Mouse (Mus musculus): ENCODE measurements around the gene Ms4a10. TPM values are rescaled to one million over a fixed set of nuclear protein-coding genes. Genes with fewer than 3 reads are reported as not detected.
A peak's percentile ranks its signal among the peaks of the same experiment; 100 is the strongest.

The Ms4a10 gene
- polyA plus RNA-seq, 1 experiment from 2014 or later, result not detected

DNA sequence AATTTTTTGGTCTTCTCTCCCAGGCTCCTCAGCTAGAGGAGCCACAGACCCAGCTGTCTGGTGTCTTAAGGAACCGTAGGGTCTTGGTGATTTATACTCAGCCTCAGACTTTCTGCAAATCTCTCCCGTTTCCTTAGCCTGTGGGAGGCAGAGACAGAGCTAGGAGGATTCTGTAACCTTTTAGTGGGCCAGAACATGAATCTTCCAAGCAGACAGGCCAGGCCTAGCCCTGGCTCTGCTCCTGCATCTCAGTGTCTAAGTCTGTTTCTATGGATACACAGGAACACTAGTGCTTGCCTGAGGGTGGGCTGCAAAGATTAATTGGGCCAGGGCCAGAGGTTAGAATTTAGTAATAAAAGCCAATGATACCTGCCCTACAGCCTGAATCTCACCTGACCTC lies 1.3 kb downstream of the Ms4a10 start:
- Histone ChIP-seq H3K9me3 (ENCODE audit: control insufficient read depth, low read depth, low read length) (peaks cover 5% of the 10 kb centered on the region; the same call in 1 of the 2 replicates), H3K9ac (replicated peaks; ENCODE audit: low read depth, low read length) (no peak overlapping the region), H3K27me3 (ENCODE audit: control insufficient read depth, insufficient read depth, low read length) (no peaks in the 10 kb centered on the region), H3K36me3 (ENCODE audit: control insufficient read depth, insufficient read depth, low read length) (no peaks in the 10 kb centered on the region), H3K27ac (ENCODE audit: low read length) (peak overlapping the region; percentile 78), H3K4me1 (ENCODE audit: control insufficient read depth, insufficient read depth, low read length) (peaks cover 16% of the 10 kb centered on the region), H3K4me3 (ENCODE audit: low read depth, low read length) (no peak overlapping the region), H3K4me2 (replicated peaks; ENCODE audit: low read depth, low read length) (no peak overlapping the region)
- 33% methylated on average over 2 of the region's 2 CpGs for WGBS
- peak; percentile 46; the same call in 1 of the 2 replicates for ATAC-seq (ENCODE audit: insufficient number of reproducible peaks, insufficient read depth, low FRiP score, low read depth)

DNA sequence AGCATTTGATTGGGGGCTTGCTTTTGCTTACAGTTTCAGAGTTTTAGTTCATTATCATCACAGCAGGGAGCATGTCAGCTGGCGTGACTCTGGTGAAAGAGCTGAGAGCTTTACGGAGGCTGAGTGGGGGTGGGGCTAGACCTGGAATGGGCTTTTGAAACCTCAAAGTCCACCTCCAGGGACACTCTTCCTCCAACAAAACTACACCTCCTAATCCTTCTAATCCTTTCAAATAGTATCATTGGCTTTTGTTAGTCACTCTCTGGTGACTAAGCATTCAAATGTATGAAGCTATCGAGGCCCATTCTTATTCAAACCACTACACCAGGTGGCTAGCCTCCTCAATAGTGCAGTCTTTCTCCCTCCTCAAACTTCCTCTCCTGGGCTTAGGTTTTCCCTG lies 1.8 kb downstream of the Ms4a10 start:
- Histone ChIP-seq H3K4me3 (ENCODE audit: low read depth, low read length) (no peak overlapping the region), H3K9me3 (ENCODE audit: control insufficient read depth, low read depth, low read length) (peaks cover 5% of the 10 kb centered on the region; the same call in 1 of the 2 replicates), H3K36me3 (ENCODE audit: control insufficient read depth, insufficient read depth, low read length) (no peaks in the 10 kb centered on the region), H3K4me1 (ENCODE audit: control insufficient read depth, insufficient read depth, low read length) (peaks cover 16% of the 10 kb centered on the region), H3K27me3 (ENCODE audit: control insufficient read depth, insufficient read depth, low read length) (no peaks in the 10 kb centered on the region), H3K9ac (replicated peaks; ENCODE audit: low read depth, low read length) (no peak overlapping the region), H3K4me2 (replicated peaks; ENCODE audit: low read depth, low read length) (no peak overlapping the region), H3K27ac (ENCODE audit: low read length) (peak overlapping the region; percentile 68)
- 63% methylated on average over 3 of the region's 3 CpGs for WGBS
- ATAC-seq (ENCODE audit: insufficient number of reproducible peaks, insufficient read depth, low FRiP score, low read depth), result no peak

DNA sequence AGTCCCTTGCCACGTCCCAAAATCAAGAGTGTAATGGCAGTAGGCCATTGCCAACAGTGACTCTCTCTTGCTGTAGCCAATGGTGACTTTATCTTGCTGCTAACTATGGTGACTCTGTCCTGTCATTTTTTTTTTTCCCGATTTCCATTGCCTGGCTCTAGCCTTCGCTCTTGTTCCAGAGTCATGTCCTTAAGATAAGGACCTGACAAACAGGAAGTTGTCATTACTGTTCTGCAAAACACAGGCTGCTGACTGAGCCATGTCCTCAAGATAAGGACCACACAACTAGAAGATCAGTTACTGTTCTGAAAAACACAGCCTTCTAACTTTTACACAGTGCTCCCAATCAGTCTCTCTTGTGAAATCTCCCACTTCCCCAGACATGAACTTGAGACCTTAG lies 4.0 kb downstream of the Ms4a10 start:
- Histone ChIP-seq H3K9ac (replicated peaks; ENCODE audit: low read depth, low read length) (no peak overlapping the region), H3K27ac (ENCODE audit: low read length) (no peak overlapping the region), H3K9me3 (ENCODE audit: control insufficient read depth, low read depth, low read length) (peaks cover 5% of the 10 kb centered on the region; the same call in 1 of the 2 replicates), H3K4me2 (replicated peaks; ENCODE audit: low read depth, low read length) (no peak overlapping the region), H3K4me3 (ENCODE audit: low read depth, low read length) (no peak overlapping the region), H3K4me1 (ENCODE audit: control insufficient read depth, insufficient read depth, low read length) (peaks cover 13% of the 10 kb centered on the region), H3K36me3 (ENCODE audit: control insufficient read depth, insufficient read depth, low read length) (no peaks in the 10 kb centered on the region), H3K27me3 (ENCODE audit: control insufficient read depth, insufficient read depth, low read length) (no peaks in the 10 kb centered on the region)
- no peak for ATAC-seq (ENCODE audit: insufficient number of reproducible peaks, insufficient read depth, low FRiP score, low read depth)
- WGBS, result 75% methylated on average over 3 of the region's 3 CpGs

DNA sequence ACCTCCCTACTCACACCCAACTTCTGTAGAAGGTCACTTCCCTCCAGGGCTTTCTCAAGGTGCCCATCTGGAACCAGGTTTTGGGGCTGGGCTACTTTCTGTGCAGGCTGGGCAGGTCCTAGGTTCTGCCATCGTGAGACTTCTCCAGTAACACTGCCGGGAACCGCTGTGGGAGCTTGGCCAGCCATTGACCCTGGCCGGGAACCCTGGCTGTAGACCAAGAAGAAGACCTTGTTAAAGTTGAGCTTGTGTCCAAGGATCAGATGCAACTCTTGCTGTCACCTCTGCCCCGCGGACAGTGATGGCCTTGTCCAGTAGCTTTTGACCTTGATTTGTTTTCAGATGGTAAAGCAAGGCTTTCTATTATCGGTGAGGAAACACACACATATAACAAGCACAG lies 5.9 kb downstream of the Ms4a10 start:
- Histone ChIP-seq H3K9me3 (ENCODE audit: control insufficient read depth, low read depth, low read length) (peaks cover 5% of the 10 kb centered on the region; the same call in 1 of the 2 replicates), H3K4me1 (ENCODE audit: control insufficient read depth, insufficient read depth, low read length) (peaks cover 3% of the 10 kb centered on the region; the same call in 1 of the 2 replicates), H3K9ac (replicated peaks; ENCODE audit: low read depth, low read length) (no peak overlapping the region), H3K27me3 (ENCODE audit: control insufficient read depth, insufficient read depth, low read length) (no peaks in the 10 kb centered on the region), H3K4me3 (ENCODE audit: low read depth, low read length) (no peak overlapping the region), H3K36me3 (ENCODE audit: control insufficient read depth, insufficient read depth, low read length) (no peaks in the 10 kb centered on the region), H3K27ac (ENCODE audit: low read length) (no peak overlapping the region), H3K4me2 (replicated peaks; ENCODE audit: low read depth, low read length) (no peak overlapping the region)
- WGBS, result 93% methylated on average over 7 of the region's 7 CpGs
- no peak for ATAC-seq (ENCODE audit: insufficient number of reproducible peaks, insufficient read depth, low FRiP score, low read depth)

DNA sequence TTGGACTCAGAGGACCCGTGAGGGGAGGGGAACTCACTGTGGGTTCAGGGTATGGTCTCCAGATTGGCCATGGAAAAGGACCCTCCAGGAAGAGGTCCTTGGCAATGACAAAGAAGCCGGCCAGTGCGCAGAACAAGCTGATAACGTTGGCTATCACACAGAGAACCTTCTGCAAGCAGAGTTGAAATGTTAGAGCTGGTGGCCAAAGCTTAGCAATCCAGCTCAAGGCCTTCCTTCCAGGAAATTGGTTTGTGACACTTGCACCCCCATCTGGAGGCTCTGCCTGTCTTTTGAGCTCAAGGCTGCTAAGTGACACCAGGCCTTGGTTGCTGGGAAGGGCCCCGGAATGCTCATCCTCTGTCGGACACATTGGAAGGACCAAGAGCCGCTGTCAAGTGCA lies 8.7 kb downstream of the Ms4a10 start:
- no peaks in the 10 kb centered on the region for H3K27me3 ChIP-seq (ENCODE audit: control insufficient read depth, insufficient read depth, low read length)
- H3K4me1 ChIP-seq (ENCODE audit: control insufficient read depth, insufficient read depth, low read length), result no peaks in the 10 kb centered on the region
- no peak overlapping the region for H3K4me2 ChIP-seq (replicated peaks; ENCODE audit: low read depth, low read length)
- no peak for ATAC-seq (ENCODE audit: insufficient number of reproducible peaks, insufficient read depth, low FRiP score, low read depth)
- no peak overlapping the region for H3K4me3 ChIP-seq (ENCODE audit: low read depth, low read length)
- no peaks in the 10 kb centered on the region for H3K36me3 ChIP-seq (ENCODE audit: control insufficient read depth, insufficient read depth, low read length)
- H3K9ac ChIP-seq (replicated peaks; ENCODE audit: low read depth, low read length), result no peak overlapping the region
- no peaks in the 10 kb centered on the region for H3K9me3 ChIP-seq (ENCODE audit: control insufficient read depth, low read depth, low read length)
- no peak overlapping the region for H3K27ac ChIP-seq (ENCODE audit: low read length)
- WGBS, result 90% methylated on average over 7 of the region's 7 CpGs

DNA sequence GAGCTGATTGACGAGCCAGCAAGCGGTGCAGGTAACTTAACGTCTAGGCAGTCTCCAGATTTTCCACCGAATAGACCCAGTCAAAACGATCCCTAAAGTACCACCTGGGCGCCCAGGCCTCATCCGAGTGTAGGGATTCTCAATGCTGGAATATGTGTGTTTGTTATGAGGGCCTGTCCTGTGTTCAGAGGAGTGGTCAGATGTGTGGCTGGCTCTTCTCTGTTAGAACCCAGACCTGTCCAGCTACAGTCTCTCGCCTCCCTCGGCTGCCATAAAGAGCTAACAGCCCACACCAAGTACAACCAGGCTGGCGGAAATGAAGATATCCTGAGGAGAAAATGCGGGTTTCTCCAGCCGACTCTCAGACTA lies 14.5 kb downstream of the Ms4a10 start:
- Histone ChIP-seq H3K27me3 (ENCODE audit: control insufficient read depth, insufficient read depth, low read length) (no peaks in the 10 kb centered on the region), H3K4me1 (ENCODE audit: control insufficient read depth, insufficient read depth, low read length) (no peaks in the 10 kb centered on the region; the same call in 1 of the 2 replicates), H3K9me3 (ENCODE audit: control insufficient read depth, low read depth, low read length) (no peaks in the 10 kb centered on the region), H3K36me3 (ENCODE audit: control insufficient read depth, insufficient read depth, low read length) (no peaks in the 10 kb centered on the region), H3K4me2 (replicated peaks; ENCODE audit: low read depth, low read length) (no peak overlapping the region), H3K4me3 (ENCODE audit: low read depth, low read length) (no peak overlapping the region), H3K9ac (replicated peaks; ENCODE audit: low read depth, low read length) (no peak overlapping the region), H3K27ac (ENCODE audit: low read length) (no peak overlapping the region)
- no peak for ATAC-seq (ENCODE audit: insufficient number of reproducible peaks, insufficient read depth, low FRiP score, low read depth)
- 44% methylated on average over 12 of the region's 12 CpGs for WGBS

DNA sequence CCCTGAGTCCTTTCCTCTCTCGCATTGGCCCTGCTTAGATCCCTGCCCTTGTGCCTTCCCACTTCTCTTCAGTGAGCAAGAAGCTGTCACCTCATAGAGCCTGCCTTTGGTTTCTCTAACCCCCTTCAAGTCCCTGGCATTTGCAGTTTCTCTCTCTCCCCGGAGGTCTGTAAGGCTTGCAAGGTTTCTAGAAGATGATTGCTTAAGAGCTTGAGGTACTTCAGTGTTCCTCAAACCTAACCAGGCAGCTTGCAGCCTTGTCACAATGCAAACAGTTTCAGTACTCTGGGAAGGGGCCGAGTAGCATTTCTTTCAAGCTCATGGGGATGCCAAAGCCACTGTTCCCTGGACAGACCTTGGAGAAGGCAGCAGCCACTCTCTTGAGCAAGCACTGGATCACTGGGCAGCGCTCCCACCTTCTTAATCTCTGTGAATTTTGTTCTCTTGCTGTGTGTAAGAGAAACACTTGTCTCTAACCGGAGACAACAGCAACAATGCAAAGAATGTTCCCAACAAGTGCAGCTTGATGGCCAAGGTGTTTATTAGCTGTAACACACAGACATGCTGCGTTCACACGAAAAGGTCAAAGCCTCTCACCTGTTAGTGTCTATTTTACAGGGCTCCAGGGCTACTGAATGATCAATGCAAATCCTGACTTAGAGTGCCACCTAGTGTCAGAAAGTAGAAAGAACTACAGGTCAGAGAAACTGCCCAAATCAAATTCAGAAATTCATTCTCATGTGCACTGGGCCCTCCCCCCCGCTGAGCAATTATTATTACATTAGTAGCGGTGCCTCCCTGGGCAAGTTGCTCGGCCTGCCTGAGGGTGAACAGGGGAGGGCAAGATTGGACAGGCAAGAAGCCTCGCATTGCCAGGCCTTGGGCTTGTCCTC lies 15.1 kb downstream of the Ms4a10 start:
- H3K4me1 ChIP-seq (ENCODE audit: control insufficient read depth, insufficient read depth, low read length), result no peaks in the 10 kb centered on the region; the same call in 1 of the 2 replicates
- no peaks in the 10 kb centered on the region for H3K36me3 ChIP-seq (ENCODE audit: control insufficient read depth, insufficient read depth, low read length)
- ATAC-seq (ENCODE audit: insufficient number of reproducible peaks, insufficient read depth, low FRiP score, low read depth), result peak; percentile 47; the same call in 1 of the 2 replicates
- H3K9ac ChIP-seq (replicated peaks; ENCODE audit: low read depth, low read length), result no peak overlapping the region
- 27% methylated on average over 11 of the region's 11 CpGs for WGBS
- no peak overlapping the region for H3K4me2 ChIP-seq (replicated peaks; ENCODE audit: low read depth, low read length)
- H3K4me3 ChIP-seq (ENCODE audit: low read depth, low read length), result no peak overlapping the region
- no peaks in the 10 kb centered on the region for H3K27me3 ChIP-seq (ENCODE audit: control insufficient read depth, insufficient read depth, low read length)
- no peaks in the 10 kb centered on the region for H3K9me3 ChIP-seq (ENCODE audit: control insufficient read depth, low read depth, low read length)
- H3K27ac ChIP-seq (ENCODE audit: low read length), result no peak overlapping the region

DNA sequence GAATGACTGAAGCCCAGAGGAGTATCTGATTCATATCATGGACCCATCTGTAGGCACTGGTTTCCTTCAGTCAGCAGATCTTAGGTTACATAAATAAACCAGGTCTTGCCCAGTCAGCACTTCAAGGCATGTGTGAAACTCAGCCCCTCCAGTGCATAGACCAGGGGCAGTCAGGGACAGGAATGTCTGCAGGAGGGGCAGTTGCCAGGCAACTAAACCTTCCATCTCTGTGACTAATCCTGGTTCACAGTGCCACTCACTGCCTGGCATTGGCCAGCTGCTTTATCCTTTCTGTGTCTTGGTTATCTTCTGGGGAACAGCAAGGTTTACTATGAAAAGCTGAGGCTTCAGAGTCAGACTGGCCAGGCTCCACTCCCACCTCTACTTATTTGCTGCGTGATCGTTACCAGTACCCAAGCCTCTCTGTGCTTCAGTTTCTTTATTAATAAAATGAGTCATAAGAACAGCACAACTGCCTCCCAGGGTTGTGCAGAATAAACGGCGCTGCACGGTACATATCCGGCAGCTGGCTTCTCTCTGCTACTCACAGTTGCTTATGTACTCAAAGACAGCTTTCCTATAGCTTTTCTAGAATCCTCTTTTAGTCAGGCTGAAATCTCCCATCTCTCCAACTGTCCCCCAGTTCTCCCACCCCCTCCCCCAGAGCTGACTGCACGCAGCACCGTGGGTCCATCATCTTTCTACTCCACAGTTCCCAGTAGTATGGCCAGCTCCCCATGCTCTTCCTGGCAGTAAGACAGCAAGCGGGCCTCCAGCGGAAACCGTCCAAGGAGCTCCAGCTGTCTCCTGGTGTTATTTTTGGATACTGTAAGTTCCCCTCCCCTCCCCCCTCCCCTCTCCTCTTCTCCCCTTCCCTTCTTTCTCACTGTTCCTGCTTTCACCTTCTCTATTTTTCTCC lies 22.2 kb downstream of the Ms4a10 start:
- Histone ChIP-seq H3K4me1 (ENCODE audit: control insufficient read depth, insufficient read depth, low read length) (peaks cover 29% of the 10 kb centered on the region), H3K27ac (ENCODE audit: low read length) (peak overlapping the region; percentile 95), H3K4me2 (replicated peaks; ENCODE audit: low read depth, low read length) (peak overlapping the region; percentile 29), H3K9ac (replicated peaks; ENCODE audit: low read depth, low read length) (0 out of 2 replicates have a peak overlapping the region, but pooled peaks have one; percentile 6), H3K9me3 (ENCODE audit: control insufficient read depth, low read depth, low read length) (no peaks in the 10 kb centered on the region), H3K36me3 (ENCODE audit: control insufficient read depth, insufficient read depth, low read length) (no peaks in the 10 kb centered on the region), H3K27me3 (ENCODE audit: control insufficient read depth, insufficient read depth, low read length) (no peaks in the 10 kb centered on the region), H3K4me3 (ENCODE audit: low read depth, low read length) (no peak overlapping the region)
- ATAC-seq (ENCODE audit: insufficient number of reproducible peaks, insufficient read depth, low FRiP score, low read depth), result peak; percentile 69
- WGBS, result 44% methylated on average over 11 of the region's 11 CpGs

Data from stomach, embryonic 14.5 days (tissue).